9 mouse cellular contexts compared by ENCODE assay signal in genomic region chr7:133052819-133053218, GRCm38 (mm10).
DNase-seq lines count a peak whose midpoint lies in the region; ATAC-seq lines count a peak whose summit lies in the region.
"Had no signal": no experiment of that assay in that cellular context is flagged by ENCODE, and none has a peak within 500 bp of the region (broad histone marks: within the 10 kb centered on the region; RNA-seq: fewer than 3 reads in every experiment).

No protein-coding gene starts in this region.

- no peak overlapping the region for H3K4me2 ChIP-seq in hindbrain, embryonic 16.5 days (ENCODE audit: low read length)

- peaks cover 54% of the 10 kb centered on the region for H3K36me3 ChIP-seq in heart, embryonic 10.5 days
- no peaks in the 10 kb centered on the region for H3K36me3 ChIP-seq in hindbrain, embryonic 16.5 days (ENCODE audit: control insufficient read depth, insufficient read depth, low read length)

- H3K4me1 ChIP-seq in heart, embryonic 10.5 days, result peaks cover 54% of the 10 kb centered on the region
- peaks cover 3% of the 10 kb centered on the region for H3K4me1 ChIP-seq in hindbrain, embryonic 16.5 days (ENCODE audit: control insufficient read depth, insufficient read depth, low read depth, low read length)

- WGBS in heart, embryonic 10.5 days, result 76% methylated on average over 8 of the region's 8 CpGs
- 80% methylated on average over 8 of the region's 8 CpGs for WGBS in hindbrain, embryonic 16.5 days

- H3K9me3 ChIP-seq in heart, embryonic 10.5 days, result no peaks in the 10 kb centered on the region
- H3K9me3 ChIP-seq in hindbrain, embryonic 16.5 days (ENCODE audit: control insufficient read depth, low read length), result no peaks in the 10 kb centered on the region

- H3K27ac ChIP-seq in heart, embryonic 10.5 days, result no peak overlapping the region
- no peak overlapping the region for H3K27ac ChIP-seq in hindbrain, embryonic 16.5 days (ENCODE audit: low read depth, low read length)

- no peak overlapping the region for H3K4me3 ChIP-seq in heart, embryonic 10.5 days
- H3K4me3 ChIP-seq in hindbrain, embryonic 16.5 days (ENCODE audit: low read length), result no peak overlapping the region
- H3K4me3 ChIP-seq: myocyte had no signal

- ATAC-seq in hindbrain, embryonic 16.5 days, result no peak

- H3K9ac ChIP-seq in hindbrain, embryonic 16.5 days (ENCODE audit: low read depth, low read length), result no peak overlapping the region

- DNase-seq in heart, adult 11 months, result peak; percentile 98
- DNase-seq in heart, embryonic 10.5 days (ENCODE audit: low spot score), result no peak
- peak; percentile 80 for DNase-seq in fat pad, adult 2 months (ENCODE audit: extremely low read depth, low read depth, low spot score)
- peak; percentile 32 for DNase-seq in kidney, adult 18-20 months
- DNase-seq in lung, postnatal 4 days, result peak; percentile 72 to 76
- no peak for DNase-seq in right cerebral cortex, postnatal 4 days
- no peak for DNase-seq in adrenal gland, postnatal 4 days (ENCODE audit: low spot score in 2 of 2)

- no peaks in the 10 kb centered on the region for H3K27me3 ChIP-seq in heart, embryonic 10.5 days (ENCODE audit: insufficient read depth, poor library complexity, severe bottlenecking)
- H3K27me3 ChIP-seq in hindbrain, embryonic 16.5 days (replicated peaks; ENCODE audit: control insufficient read depth, insufficient read depth, low read length), result no peaks in the 10 kb centered on the region

Comparison
In these comparisons a context has a peak if more than half of its experiments do, and no peak if none do; other contexts are left out.
1. DNase-seq: peak in heart, adult 11 months (single experiment), fat pad, adult 2 months (single experiment), kidney, adult 18-20 months (single experiment) and lung, postnatal 4 days (2 of 2); none in heart, embryonic 10.5 days (single experiment), right cerebral cortex, postnatal 4 days (single experiment) and adrenal gland, postnatal 4 days (0 of 2).